Mouse (Mus musculus): ENCODE results near the gene Ipo7.
"Not testable (repeated sequence)": the region's sequence is repeated elsewhere in the genome, so short reads cannot be mapped to it uniquely, and the experiment has no call there.

Ipo7 gene

DNA sequence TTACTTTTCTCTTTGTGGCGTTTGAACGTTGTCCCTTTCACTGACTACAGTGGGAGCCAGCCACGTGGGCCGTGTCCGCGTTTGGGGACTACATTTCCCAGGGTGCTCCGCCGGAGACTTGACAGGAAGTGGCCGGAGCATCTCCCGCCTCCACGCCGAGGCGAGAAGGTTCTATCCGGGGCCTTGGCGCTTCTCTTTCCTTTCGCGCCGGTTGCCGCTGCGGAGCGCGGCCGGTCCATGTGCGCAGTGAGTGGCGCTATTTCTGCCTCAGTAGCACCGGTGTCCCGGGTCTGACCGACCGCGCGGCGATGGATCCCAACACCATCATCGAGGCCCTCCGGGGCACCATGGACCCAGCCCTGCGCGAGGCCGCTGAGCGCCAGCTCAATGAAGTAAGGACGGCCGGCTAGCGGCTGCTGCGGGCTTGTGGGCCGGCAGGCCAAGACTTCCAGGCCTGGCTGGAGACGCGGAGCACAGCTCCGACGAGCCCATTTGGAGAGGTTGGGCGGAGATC, at the start of gene Ipo7:
Gene Ipo7, plus strand, starts transcription at position 158 of the 514 bp plus-strand sequence.
- DNase-seq = peak; percentile 96

DNA sequence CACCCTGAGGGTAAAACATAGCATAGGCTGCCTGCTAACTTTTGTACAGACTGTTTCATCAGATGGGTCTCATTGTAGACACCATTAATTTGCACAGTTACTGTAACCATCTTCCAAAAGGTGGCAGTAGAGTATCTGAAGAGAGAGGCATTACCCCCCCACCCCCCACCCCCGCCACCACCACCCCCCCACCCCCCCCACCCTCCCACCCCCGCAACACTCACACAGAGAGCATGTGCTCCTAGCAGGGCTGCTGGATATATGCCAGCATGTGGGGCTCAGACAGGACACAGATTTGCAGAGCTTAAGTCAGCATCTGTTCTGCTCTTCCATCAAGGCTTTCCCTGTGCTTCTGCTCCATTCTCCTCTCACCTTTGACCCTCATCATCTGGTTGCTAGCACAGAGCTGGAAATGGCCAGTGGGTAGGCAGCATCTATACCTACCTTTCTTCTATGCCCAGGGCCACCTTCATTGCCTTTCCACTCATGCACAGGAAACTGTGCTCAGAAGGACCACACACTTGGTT, 49.1 kb upstream of the Ipo7 start:
- DNase-seq = peak; percentile 78

DNA sequence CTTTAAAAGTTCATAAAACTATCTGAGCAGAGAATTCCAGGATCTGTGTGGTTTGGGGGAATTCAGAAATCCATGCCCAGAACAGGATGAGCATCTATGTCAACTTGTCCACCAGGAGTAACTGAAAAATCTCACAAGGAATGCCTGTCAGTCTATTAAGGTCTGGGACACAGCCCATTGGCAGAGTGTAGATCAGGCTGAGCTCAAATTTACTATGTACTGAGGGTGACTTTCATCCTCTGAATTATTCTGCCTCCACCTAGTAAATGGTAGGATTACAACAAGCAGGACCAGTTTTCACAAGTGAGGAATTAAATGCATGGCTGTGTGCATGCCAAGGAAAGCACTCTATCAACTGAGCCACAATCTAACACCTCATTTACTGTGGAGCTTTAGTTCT, 48.5 kb upstream of the Ipo7 start:
- DNase-seq = no peak

DNA sequence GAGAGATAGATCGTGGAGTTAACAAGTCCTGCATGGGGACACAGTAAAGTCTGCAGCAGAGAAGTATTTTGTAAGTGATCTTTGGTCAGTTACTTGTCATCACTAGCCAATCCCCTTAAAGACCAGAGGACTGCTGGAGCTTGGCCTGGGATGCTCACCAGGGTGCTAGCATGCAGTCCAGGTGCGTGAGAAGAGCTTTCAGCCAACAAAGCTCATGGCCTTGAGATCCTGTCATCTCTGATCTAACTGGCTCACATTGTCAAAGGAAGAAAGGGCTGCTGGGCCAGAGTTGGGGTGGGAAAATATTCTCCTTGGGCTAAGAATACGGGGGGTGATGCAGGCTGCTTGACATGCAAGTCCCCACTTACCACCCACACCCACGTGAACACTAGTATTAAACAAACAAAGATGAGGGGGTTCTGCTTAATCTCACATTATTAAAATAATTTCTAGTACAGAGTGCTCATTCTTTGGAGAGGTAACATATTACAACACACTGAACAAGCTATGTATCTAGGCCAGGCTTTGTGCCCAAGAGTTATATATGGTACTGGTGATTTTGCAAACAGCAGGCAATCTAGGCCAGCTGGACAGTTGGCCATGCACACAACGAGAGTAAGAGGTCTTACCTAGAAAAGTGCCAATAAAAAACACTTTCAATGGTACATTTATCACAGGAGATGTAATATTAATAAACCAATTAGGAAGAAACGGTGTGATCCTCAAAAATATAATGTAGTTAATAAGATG, 41.9 kb upstream of the Ipo7 start:
- no peak for DNase-seq

DNA sequence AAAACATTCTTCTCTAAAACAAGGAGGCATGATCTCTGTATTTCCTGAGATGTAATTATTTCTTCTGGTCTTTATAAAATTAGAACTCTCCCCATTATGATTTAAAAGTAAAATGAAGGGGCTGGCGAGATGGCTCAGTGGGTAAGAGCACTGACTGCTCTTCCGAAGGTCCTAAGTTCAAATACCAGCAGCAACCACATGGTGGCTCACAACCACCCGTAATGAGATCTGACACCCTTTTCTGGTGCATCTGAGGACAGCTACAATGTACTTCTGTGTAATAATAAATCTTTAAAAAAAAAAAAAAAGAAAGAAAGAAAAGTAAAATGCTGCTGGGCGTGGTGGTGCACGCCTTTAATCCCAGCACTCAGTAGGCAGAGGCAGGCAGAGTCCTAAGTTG, 40.9 kb upstream of the Ipo7 start:
- DNase-seq = peak; percentile 49

DNA sequence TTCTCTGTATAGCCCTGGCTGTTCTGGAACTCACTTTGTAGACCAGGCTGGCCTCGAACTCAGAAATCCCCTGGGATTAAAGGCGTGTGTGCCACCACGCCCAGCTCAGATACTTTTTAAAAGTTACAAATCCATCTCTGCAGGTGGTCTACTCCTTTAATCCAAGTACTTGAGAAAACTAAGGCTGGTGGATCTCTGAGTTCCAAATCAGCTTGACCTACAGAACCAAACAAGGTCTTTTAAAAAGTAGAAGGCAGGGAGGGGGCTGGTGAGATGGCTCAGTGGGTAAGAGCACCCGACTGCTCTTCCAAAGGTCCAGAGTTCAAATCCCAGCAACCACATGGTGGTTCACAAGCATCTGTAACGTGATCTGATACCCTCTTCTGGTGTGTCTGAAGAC, 33.5 kb upstream of the Ipo7 start:
- DNase-seq = not testable (repeated sequence)

DNA sequence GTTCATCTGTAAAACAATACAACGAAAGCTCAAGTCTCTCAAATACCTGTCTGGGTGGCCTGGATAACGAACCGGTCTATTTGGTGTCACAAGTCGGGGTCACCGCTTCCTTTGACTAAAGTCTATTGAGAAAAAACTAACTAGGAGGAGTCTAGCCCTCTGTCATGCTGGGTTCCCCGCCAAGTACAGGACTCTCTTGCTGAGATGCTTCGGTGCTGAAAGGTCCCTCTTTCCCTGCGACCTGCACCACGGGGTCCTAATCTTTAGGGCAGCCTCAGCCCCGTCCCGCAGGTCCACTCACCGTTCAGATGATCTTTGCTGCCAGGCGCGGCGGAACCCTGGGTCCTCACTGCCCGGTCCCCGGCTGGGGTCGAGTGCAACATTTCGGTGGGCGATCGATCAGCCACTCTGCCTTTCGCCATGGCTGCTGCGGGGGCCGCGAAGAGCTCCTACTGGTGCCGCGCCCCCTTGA, 32.4 kb upstream of the Ipo7 start:
- DNase-seq = no peak

DNA sequence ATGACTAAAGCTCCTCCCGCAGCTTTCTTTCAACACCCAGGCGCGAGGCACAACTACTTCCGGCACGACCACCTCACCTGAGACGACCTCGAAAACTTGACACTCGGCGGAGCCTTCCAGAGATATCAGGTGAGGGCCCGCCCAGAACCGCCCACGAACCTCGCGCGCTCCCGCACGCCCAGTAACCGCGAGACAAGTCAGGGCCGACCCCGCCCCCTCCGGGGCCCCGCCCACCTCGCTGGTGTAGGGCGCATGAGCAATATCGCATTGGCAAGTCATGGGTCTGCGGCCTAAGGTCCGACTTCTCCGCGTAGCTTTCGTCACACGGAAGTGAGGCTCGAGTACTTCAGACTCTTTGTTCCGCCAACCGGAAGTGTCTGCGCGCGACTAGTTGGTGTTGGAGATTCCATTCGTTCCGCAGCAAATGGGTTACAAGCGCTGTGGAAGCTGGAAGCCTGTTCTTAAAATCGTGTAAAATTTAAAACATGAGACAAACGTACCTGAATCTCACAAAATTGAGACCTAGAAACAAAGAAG, 31.9 kb upstream of the Ipo7 start:
- DNase-seq = peak; percentile 100

DNA sequence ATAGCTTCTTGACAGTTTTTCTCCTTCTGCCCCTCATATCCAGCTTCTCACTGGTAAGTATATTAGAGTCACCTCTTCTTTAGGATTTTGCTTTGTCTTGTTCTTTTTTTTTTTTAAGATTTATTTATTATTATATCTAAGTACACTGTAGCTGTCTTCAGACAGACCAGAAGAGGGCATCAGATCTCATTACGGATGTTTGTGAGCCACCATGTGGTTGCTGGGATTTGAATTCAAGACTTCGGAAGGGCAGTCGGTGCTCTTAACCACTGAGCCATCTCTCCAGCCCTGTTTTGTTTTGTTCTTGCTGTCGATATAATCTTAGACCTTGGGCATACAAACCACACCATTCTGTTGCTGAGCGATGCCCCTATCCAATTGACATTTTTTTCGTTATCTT, 31.3 kb upstream of the Ipo7 start, which contains the start of gene Tmem41b:
Gene Tmem41b, minus strand, starts transcription at position 155 of the 400 bp plus-strand sequence.
- not testable (repeated sequence) for DNase-seq

DNA sequence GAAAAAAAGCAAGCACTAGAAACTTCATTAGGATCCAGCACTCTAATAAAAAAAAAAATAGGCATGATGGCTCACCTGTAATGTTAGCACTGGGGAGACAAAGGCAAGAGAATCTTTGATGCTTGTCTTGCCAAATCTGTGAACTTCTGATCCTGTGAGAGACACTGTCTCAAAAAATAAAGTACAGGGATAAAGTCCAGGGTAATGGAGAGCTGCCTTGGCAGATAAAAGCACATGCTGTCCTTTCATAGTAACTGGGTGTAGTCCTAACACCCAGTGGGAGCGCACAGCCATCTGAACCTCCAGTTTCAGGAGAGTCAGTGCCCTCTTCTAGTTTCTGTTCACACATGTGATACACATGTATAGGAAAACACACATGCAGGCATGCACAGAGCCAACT, 26.8 kb upstream of the Ipo7 start:
- DNase-seq = no peak

DNA sequence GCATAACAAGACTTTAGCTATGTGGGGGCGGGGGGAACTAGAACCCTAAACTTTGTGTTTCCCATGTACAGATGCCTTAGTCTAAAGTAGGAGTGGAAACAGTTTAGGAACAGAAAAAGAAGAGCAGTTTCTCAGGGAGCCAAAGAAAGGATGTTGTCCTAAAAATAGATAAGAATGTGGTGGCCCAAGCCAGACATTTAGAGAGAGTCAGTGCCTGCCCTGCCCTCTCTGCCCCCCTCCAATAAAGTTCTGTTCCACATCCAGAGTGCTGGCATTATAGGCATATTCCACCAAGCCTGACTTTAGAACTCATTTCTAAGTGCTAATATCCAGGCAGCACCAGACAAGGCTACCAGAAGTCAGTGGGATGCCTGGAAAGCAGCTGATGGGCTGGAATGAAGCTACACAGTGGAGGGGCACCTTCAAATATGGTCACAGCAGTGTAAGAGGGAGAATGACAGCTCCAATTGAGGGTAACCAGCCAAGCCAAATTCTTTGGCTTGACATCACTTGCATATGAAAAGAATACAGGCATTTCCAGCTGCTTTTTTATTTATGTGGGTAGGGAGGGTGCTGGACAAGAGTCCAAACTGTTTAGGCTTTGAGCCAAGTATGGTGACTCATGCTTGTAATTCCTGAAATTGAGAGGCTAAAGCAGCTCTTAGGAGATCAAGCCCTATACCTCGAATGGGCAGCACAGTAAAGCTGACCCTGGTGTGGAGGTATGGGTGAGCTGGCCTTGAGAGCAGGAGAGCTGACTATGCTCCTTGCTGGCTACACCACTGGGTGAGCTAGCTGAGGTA, 24.7 kb upstream of the Ipo7 start:
- DNase-seq = peak; percentile 55

DNA sequence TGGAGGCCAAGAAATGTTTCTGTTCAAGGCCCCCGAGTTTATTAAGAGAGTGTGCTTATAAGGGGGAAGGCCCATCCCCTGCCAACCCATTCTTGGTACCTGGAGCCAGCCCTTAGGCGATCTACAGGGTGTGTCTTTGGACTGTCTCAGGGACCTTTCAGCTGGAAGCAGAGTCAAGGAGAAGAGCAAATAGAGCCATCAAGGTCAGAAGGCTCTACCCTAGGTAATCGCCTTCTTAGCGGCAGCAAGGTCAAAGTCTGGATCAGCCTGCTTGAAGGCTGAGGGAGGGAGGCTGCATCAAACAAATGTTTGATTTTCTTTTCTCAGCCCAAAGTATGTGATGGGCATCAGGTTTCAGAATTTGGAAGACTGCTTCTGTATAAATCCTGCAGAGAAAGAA, 19.7 kb upstream of the Ipo7 start:
- DNase-seq = no peak

DNA sequence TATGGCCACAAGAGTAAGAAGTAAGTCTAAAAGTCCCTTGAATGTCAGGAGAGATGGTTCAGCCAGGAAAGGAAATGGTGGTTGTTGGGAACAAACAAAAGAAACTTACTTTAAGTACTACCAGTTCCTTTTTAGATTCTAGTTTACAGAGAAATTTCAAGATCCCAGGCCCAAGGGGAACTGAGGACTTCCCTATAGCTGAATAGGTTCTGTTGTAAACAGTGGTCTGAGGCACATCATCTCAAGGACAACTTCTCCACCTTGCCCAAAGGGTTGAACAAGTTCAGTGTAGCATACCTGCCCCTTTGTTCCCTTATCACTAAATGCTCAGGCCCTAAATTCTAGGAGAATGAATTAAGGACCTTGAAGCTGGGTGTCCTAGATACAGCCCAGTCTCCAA, 16.0 kb upstream of the Ipo7 start:
- no peak for DNase-seq

DNA sequence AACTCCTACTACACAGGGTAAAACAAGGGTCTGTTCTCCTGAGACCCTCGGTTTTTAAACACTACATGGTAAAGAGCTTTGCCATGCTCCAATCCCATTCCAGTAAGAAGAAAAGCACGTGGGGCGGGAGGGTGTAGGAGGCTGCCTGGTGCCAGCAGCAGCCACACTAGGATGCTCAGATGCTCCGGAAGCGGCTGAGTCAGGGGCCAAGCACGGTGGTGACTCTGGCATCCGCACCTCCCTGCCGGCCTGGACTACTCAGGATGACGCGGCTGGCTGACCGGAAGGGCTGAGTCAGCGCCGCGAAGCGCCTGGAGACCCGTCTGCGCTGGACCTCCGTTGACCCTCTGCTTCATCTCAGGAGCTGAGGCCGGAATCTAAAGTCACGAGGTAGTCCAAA, 15.1 kb upstream of the Ipo7 start:
- DNase-seq = peak; percentile 84

DNA sequence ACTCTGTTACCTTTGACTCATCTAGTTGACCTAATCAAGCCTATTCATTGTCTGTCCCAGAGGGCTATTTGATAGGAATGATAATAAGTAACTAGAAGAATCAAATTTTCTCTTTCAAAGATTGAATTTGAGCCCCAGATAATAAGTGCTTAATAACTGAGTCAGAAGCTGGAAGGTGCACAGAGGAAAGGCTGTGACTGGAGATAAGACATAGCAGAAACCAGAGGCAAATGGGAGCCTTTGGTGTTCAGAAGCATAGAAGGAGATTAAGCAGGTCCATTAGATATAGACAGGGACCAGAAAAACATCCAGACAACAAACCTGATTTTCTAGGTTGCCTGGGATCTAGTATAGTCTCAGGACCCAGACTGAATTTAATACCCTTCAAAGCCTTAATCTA, 12.1 kb upstream of the Ipo7 start:
- no peak for DNase-seq

DNA sequence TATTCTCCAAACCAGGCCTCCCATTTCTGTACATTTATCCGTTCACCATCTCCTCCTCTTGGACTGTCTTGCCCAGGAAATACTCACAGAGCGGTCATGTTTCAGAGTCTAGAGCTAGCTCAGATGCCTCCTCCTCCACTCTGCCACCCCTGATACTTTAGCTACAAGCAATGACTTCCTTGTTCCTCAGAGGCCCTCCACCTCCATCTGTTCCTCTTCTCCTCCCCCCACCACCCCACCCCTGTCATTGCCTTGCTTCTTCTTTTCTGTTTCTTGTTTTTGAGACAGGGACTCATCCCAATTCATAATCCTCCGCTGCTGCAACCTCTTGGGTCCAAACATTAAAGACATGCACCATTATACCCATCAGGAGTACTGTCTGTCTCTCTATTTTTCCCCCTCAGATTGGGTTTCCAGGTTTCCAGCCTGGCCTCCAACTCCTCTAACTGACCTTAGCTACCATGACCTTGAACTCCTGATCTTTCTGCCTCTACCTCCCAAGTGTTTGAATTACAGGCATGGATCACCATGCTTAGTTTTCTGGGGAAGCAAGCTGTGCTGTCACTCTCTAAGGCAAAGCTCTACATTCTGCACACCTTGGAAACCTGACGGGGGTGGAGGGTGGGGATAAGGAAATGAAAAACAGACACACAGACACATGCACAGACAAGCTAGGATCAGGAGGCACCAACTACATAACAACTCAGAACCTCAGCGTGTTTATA, 11.4 kb upstream of the Ipo7 start:
- DNase-seq = no peak

DNA sequence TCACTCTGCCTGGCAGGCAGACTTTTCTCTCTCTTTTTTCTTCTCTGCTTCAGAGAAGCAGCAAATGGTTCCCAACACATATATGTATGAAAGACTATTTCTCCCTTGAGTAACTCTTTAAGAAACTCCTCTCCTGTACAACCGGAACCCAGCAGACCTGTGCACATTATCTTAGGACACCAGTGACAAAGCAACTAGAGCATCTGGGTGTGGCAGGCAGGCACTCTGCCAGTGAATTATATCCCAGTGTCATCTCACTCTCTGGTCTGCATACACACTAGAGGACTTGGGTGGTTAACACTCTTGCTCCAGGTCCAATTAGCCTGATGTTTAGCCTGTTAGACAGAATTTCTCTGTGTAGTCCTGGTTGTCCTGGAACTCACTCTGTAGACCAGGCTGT, 9.6 kb upstream of the Ipo7 start:
- DNase-seq = no peak

DNA sequence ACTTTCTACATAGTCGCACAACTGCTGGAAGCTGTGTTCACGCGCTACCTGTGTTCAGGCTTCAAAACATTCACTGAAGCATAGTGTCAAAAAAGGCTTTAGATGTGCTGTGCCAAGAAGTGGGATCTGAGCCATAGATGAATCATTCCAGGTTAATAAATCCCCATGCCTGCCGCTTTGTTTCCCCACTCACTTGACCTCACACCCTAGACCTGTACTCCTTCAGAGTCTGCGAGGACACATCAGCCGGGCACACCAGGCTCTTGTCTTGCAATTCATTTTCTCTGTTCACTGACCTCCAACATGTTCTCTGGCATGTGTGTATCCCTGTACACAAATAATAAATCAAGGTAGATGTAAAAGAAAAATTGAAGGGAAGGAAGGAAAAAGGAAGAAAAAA, 9.0 kb upstream of the Ipo7 start:
- DNase-seq = no peak

DNA sequence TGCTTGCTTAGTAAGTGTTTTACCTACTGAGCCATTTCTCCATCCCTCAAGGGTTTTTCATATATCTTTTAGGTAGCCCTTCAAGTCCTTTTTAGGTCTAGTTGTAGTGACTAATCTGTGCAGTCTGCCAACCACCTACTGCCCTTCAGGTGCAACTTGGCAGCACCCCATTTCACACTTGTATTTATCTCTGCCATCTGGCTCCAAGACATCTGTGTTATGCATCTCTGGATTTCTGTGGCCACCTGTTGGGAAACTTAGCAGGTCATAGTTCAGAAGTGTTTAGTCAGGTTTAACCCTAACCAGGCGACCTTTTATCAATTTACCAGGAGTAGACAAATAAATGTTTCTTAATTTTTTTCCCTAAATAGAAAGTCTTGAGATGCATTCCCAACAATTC, 6.7 kb upstream of the Ipo7 start:
- DNase-seq = no peak

DNA sequence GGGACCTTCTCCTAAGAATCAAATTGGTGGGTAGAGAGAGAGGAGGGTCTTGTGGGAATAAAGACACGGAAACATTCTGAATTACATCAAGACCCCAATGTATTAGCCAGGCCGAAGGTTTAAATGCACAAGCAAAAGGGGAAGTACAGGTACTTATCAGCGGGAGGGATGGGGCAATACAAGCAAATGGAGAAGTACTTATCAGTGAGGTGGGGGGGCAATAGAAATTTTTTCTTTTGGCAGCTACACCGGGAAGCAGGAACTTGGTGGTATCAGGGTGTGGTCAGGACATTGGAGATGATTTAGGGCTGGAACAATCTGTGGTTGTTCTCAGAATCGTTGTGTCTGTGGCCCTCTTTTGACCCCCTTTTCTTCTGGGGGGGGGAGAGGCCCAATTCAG, 3.8 kb upstream of the Ipo7 start:
- no peak for DNase-seq

DNA sequence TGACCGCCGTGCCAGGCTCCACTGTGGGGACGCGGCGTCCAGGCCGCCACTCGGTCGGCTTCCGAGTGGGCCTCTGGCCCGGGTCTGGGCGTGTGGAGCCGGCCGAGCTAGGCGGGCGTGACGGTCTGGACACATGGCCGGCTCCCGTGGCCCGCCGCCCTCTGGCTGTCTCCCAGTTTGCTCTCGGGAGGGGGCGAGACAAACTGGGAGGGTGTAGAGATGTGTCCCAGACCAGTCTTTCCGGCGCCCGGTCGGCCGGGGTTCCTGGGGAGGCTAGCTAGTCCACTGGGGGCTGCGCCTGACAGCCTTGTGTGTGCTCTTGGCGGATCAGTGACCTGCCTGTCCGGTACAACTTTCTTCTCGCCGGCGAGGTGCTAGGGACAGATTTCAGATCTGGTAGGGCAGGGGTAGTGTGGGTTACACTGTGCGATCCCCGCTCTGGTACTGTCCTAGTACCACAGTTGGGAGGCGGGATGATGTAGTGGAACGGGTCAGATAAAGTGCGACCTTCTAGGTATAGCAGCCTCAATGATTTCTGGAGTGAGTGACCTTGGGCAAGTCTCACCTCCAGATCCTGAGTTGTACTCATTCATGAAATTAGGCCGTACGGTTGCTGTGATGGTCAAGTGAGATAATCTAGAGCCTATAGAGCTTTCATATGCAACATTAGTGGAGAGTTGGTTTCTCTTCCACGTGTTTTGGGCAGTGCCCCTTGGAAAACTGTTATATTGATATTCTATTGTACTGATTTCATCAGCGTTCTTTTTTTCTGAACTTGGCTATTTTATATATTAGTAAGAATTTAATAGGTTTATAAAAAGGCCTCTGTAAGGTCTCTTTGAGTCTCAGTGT, 783 bp downstream of the Ipo7 start:
- DNase-seq = peak; percentile 80

DNA sequence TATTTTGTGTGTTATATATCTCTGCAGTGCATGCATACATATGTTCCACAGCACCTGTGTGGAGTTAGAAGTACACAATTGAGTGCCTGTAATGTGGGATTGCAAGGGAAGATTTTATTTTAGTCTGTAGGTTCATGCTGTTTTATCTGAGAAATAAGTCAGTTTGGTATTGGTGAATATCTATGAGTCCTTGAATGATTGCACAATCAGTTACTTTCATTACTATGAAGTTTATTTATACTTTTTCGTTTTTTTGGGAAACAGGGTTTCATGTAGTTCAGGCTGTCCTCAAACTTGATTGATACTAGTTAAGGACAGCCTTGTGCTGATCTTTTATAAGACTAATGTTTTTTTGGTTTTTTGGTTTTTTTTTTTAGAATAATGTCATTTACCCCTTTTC, 5.5 kb downstream of the Ipo7 start:
- DNase-seq = no peak
